Mouse (Mus musculus) heart, embryonic 14.5 days (tissue): ENCODE results near the gene Tpst2. TPM values are rescaled to one million over a fixed set of nuclear protein-coding genes. Genes with fewer than 3 reads are reported as not detected.

Experiments
- ATAC-seq: fragments of 200-750 bp; cut with Nextera tagmentation; 2 replicates; pipeline ENCODE4 v1.8.0; 2017; ENCODE audit warnings: low read depth, moderate TSS enrichment; ENCODE audit not compliant: insufficient number of reproducible peaks, insufficient read depth, low FRiP score
- H3K27ac ChIP-seq, 2 experiments: fragments of 200-500 bp in 1 of 2; fragments of 300-500 bp in 1 of 2; sonication (generic) in 1 of 2; replicated peaks in 1 of 2; 2 replicates each; pipeline ENCODE4 v1.5.1; 2012 to 2014; ENCODE audit warnings: low read depth in 2 of 2, low read length in 2 of 2, control low read depth in 1 of 2, mild to moderate bottlenecking in 1 of 2, mixed read lengths in 1 of 2; ENCODE audit not compliant: control insufficient read depth in 1 of 2, insufficient read depth in 1 of 2
- H3K27me3 ChIP-seq: fragments of 300-500 bp; sonication (generic); 2 replicates; pipeline ENCODE4 v1.6.1; 2014; ENCODE audit warnings: mild to moderate bottlenecking, low read length, control low read depth; ENCODE audit not compliant: control insufficient read depth, insufficient read depth
- H3K36me3 ChIP-seq: fragments of 300-500 bp; sonication (generic); 2 replicates; pipeline ENCODE4 v1.6.1; 2014; ENCODE audit warnings: mild to moderate bottlenecking, control low read depth, low read length, mixed read lengths; ENCODE audit not compliant: control insufficient read depth, insufficient read depth
- H3K4me1 ChIP-seq, 2 experiments: fragments of 200-500 bp in 1 of 2; fragments of 300-500 bp in 1 of 2; sonication (generic) in 1 of 2; 2 replicates each; pipeline ENCODE4 v1.6.1; 2012 to 2014; ENCODE audit warnings: low read length in 2 of 2, control low read depth in 1 of 2, mixed read lengths in 1 of 2; ENCODE audit not compliant: control insufficient read depth in 2 of 2, insufficient read depth in 2 of 2
- H3K4me2 ChIP-seq: fragments of 300-500 bp; sonication (generic); 2 replicates; pipeline ENCODE4 v1.6.1; 2014; ENCODE audit warnings: mild to moderate bottlenecking, low read length
- H3K4me3 ChIP-seq, 2 experiments: fragments of 200-500 bp in 1 of 2; fragments of 300-500 bp in 1 of 2; sonication (generic) in 1 of 2; 2 replicates each; pipeline ENCODE4 v1.5.1; 2012 to 2014; ENCODE audit warnings: low read length in 2 of 2, mild to moderate bottlenecking in 2 of 2, control low read depth in 1 of 2, low read depth in 1 of 2, moderate library complexity in 1 of 2; ENCODE audit not compliant: control insufficient read depth in 1 of 2, insufficient read depth in 1 of 2
- H3K9ac ChIP-seq: fragments of 300-500 bp; sonication (generic); 2 replicates; pipeline ENCODE4 v1.6.1; 2014; ENCODE audit warnings: mild to moderate bottlenecking, low read length
- H3K9me3 ChIP-seq: fragments of 300-500 bp; sonication (generic); 2 replicates; pipeline ENCODE4 v1.6.1; 2016; ENCODE audit warnings: low read length, control low read depth; ENCODE audit not compliant: control insufficient read depth
- WGBS: fragments of 180-500 bp; shearing (Covaris S2); extraction: QIAGEN DNeasy Blood & Tissue Kit; methylation state at CpG from one replicate; pipeline ENCODE4 v1.1.7; 2014; 5-methylcytosine and 5-hydroxymethylcytosine counted together
- polyA plus RNA-seq: library from polyadenylated mRNA; unstranded; fragments of >200 nt; fragmentation: Nextera tagmentation; extraction: Ambion mirVana; gene quantifications from 2 replicates; pipeline ENCODE4 v1.2.1, GENCODE M21; 2014

The Tpst2 gene
- polyA plus RNA-seq, 1 experiment from 2014 or later, result 45.9 TPM

- 70% methylated on average over 6 of the region's 6 CpGs for WGBS
- no peaks in the 10 kb centered on the region for H3K36me3 ChIP-seq
- peak overlapping the region in 1 of 2 experiments; percentile 73; a peak in 3 of 4 replicates for H3K27ac ChIP-seq
- H3K9ac ChIP-seq, result no peak overlapping the region; the same call in 1 of the 2 replicates
- no peak overlapping the region for H3K4me2 ChIP-seq
- no peak overlapping the region for H3K4me3 ChIP-seq
- no peak for ATAC-seq
- no peaks in the 10 kb centered on the region for H3K9me3 ChIP-seq
- H3K27me3 ChIP-seq, result no peaks in the 10 kb centered on the region
- H3K4me1 ChIP-seq, result peaks cover 26 to 69% of the 10 kb centered on the region in 2 experiments
Measured at GRCm38 (mm10) chr5:112282123-112282779, 5.8 kb downstream of the Tpst2 start.

- no peak for ATAC-seq
- Histone ChIP-seq H3K27ac (peak overlapping the region; percentile 49 to 73), H3K4me2 (peak overlapping the region; percentile 5; the same call in 1 of the 2 replicates), H3K9ac (peak overlapping the region; percentile 16; the same call in 1 of the 2 replicates), H3K27me3 (no peaks in the 10 kb centered on the region), H3K4me1 (peaks cover 26 to 66% of the 10 kb centered on the region in 2 experiments), H3K9me3 (no peaks in the 10 kb centered on the region), H3K36me3 (no peaks in the 10 kb centered on the region), H3K4me3 (no peak overlapping the region)
- WGBS, result 60% methylated on average over 9 of the region's 9 CpGs
Measured at GRCm38 (mm10) chr5:112282780-112283482, 6.4 kb downstream of the Tpst2 start.

GRCm38 (mm10) chr5:112283543-112284202 is 7.2 kb downstream of the Tpst2 start:
- no peak overlapping the region for H3K9ac ChIP-seq
- peaks cover 26 to 68% of the 10 kb centered on the region in 2 experiments for H3K4me1 ChIP-seq
- no peaks in the 10 kb centered on the region for H3K36me3 ChIP-seq
- no peaks in the 10 kb centered on the region for H3K9me3 ChIP-seq
- H3K4me3 ChIP-seq, result no peak overlapping the region
- 0 out of 2 replicates have a peak overlapping the region, but pooled peaks have one; percentile 5 for H3K4me2 ChIP-seq
- 57% methylated on average over 10 of the region's 10 CpGs for WGBS
- H3K27me3 ChIP-seq, result no peaks in the 10 kb centered on the region
- ATAC-seq, result peak; percentile 58; the same call in 1 of the 2 replicates
- H3K27ac ChIP-seq, result peak overlapping the region; percentile 59 to 73

- Histone ChIP-seq H3K4me3 (no peak overlapping the region), H3K27ac (peak overlapping the region; percentile 59 to 68), H3K36me3 (no peaks in the 10 kb centered on the region), H3K4me1 (peaks cover 25 to 69% of the 10 kb centered on the region in 2 experiments), H3K9ac (peak overlapping the region; percentile 21; the same call in 1 of the 2 replicates), H3K9me3 (no peaks in the 10 kb centered on the region), H3K27me3 (no peaks in the 10 kb centered on the region), H3K4me2 (no peak overlapping the region)
- no peak for ATAC-seq
- WGBS, result 63% methylated on average over 7 of the region's 7 CpGs
Measured at GRCm38 (mm10) chr5:112284203-112284582, 7.7 kb downstream of the Tpst2 start.

- H3K4me1 ChIP-seq, result peaks cover 18 to 64% of the 10 kb centered on the region in 2 experiments
- H3K4me2 ChIP-seq, result no peak overlapping the region
- WGBS, result 89% methylated on average over 7 of the region's 7 CpGs
- H3K36me3 ChIP-seq, result no peaks in the 10 kb centered on the region
- H3K9me3 ChIP-seq, result no peaks in the 10 kb centered on the region
- H3K27ac ChIP-seq, result no peak overlapping the region
- ATAC-seq, result no peak
- H3K27me3 ChIP-seq, result no peaks in the 10 kb centered on the region
- no peak overlapping the region for H3K4me3 ChIP-seq
- no peak overlapping the region for H3K9ac ChIP-seq
Measured at GRCm38 (mm10) chr5:112285548-112286085, 9.1 kb downstream of the Tpst2 start.

GRCm38 (mm10) chr5:112286608-112286983 is 10.1 kb downstream of the Tpst2 start:
- Histone ChIP-seq H3K36me3 (no peaks in the 10 kb centered on the region), H3K4me2 (no peak overlapping the region), H3K9me3 (no peaks in the 10 kb centered on the region), H3K9ac (no peak overlapping the region), H3K27ac (no peak overlapping the region), H3K4me3 (no peak overlapping the region), H3K27me3 (no peaks in the 10 kb centered on the region), H3K4me1 (peaks cover 18 to 56% of the 10 kb centered on the region in 2 experiments)
- 67% methylated on average over 2 of the region's 2 CpGs for WGBS
- no peak for ATAC-seq

GRCm38 (mm10) chr5:112286984-112287641 is 10.6 kb downstream of the Tpst2 start:
- Histone ChIP-seq H3K9me3 (no peaks in the 10 kb centered on the region), H3K4me2 (no peak overlapping the region), H3K4me3 (no peak overlapping the region), H3K36me3 (no peaks in the 10 kb centered on the region), H3K27me3 (no peaks in the 10 kb centered on the region), H3K27ac (no peak overlapping the region), H3K9ac (no peak overlapping the region), H3K4me1 (peaks cover 18 to 52% of the 10 kb centered on the region in 2 experiments)
- ATAC-seq, result no peak
- WGBS, result 71% methylated on average over 11 of the region's 11 CpGs
